Mouse (Mus musculus) cerebellum, postnatal 36 days (tissue): ENCODE data around the gene Isy1.

Source experiments
- DNase-seq, 2 experiments: peaks; one replicate each; pipeline ENCODE4 v3.0.0; 2021 to 2022; ENCODE audit warnings: mixed read lengths in 2 of 2

The Isy1 gene

GRCm38 (mm10) chr6:87849780-87850154 lies 11.2 kb upstream of the Isy1 start:
- DNase-seq = no peak

GRCm38 (mm10) chr6:87846813-87847212 lies 8.2 kb upstream of the Isy1 start:
- no peak for DNase-seq

GRCm38 (mm10) chr6:87845031-87845695 lies 6.6 kb upstream of the Isy1 start:
- peak; percentile 61 to 65 for DNase-seq

GRCm38 (mm10) chr6:87842254-87842653 lies 3.7 kb upstream of the Isy1 start:
- DNase-seq = no peak

- no peak for DNase-seq
Observed at GRCm38 (mm10) chr6:87841635-87842034, 3.0 kb upstream of the Isy1 start.

- DNase-seq = no peak
Observed at GRCm38 (mm10) chr6:87839797-87840341, 1.3 kb upstream of the Isy1 start.

- DNase-seq = no peak
Observed at GRCm38 (mm10) chr6:87835695-87836094, 2.9 kb downstream of the Isy1 start, which contains the start of gene Gm45140. Gene Gm45140 (minus strand): TSS chr6:87835795.

- DNase-seq = no peak
Observed at GRCm38 (mm10) chr6:87820366-87820765, 18.2 kb downstream of the Isy1 start.

GRCm38 (mm10) chr6:87814486-87814885 lies 24.1 kb downstream of the Isy1 start:
- no peak for DNase-seq

- no peak for DNase-seq
Observed at GRCm38 (mm10) chr6:87812656-87813055, 25.9 kb downstream of the Isy1 start.

GRCm38 (mm10) chr6:87811675-87812338 lies 26.8 kb downstream of the Isy1 start, which contains the start of gene Rab43:
Gene Rab43 (minus strand): TSS chr6:87812164.
- DNase-seq = peak; percentile 85 to 92

- peak in 1 of 2 experiments; percentile 40 for DNase-seq
Observed at GRCm38 (mm10) chr6:87810713-87811669, 27.6 kb downstream of the Isy1 start.

GRCm38 (mm10) chr6:87810311-87810710 lies 28.3 kb downstream of the Isy1 start:
- DNase-seq = no peak

- peak; percentile 36 to 40 for DNase-seq
Observed at GRCm38 (mm10) chr6:87809651-87810161, 28.9 kb downstream of the Isy1 start.

- no peak for DNase-seq
Observed at GRCm38 (mm10) chr6:87809144-87809543, 29.5 kb downstream of the Isy1 start.

GRCm38 (mm10) chr6:87808521-87808920 lies 30.1 kb downstream of the Isy1 start:
- DNase-seq = no peak

GRCm38 (mm10) chr6:87807735-87808440 lies 30.7 kb downstream of the Isy1 start:
- DNase-seq = no peak

- DNase-seq = peak in 1 of 2 experiments; percentile 31
Observed at GRCm38 (mm10) chr6:87806857-87807256, 31.7 kb downstream of the Isy1 start.

GRCm38 (mm10) chr6:87806028-87806427 lies 32.6 kb downstream of the Isy1 start:
- DNase-seq = no peak

- DNase-seq = no peak
Observed at GRCm38 (mm10) chr6:87805448-87805847, 33.1 kb downstream of the Isy1 start.

- no peak for DNase-seq
Observed at GRCm38 (mm10) chr6:87804886-87805285, 33.7 kb downstream of the Isy1 start.

- no peak for DNase-seq
Observed at GRCm38 (mm10) chr6:87804036-87804435, 34.6 kb downstream of the Isy1 start.
